Comparison of ENCODE assay signal across 12 mouse cellular contexts in genomic region chr9:32730656-32731590, GRCm38 (mm10).
DNase-seq lines count a peak whose midpoint lies in the region; ATAC-seq and TF ChIP-seq lines count a peak whose summit lies in the region.
"Had no signal": no experiment of that assay in that cellular context is flagged by ENCODE, and none has a peak within 500 bp of the region (broad histone marks: within the 10 kb centered on the region; RNA-seq: fewer than 3 reads in every experiment).

No protein-coding gene starts in this region.

- peak overlapping the region; percentile 75 for H3K27ac ChIP-seq in gastrocnemius, adult 2 months
- no peak overlapping the region for H3K27ac ChIP-seq in lung, postnatal 0 days (ENCODE audit: low read length)
- no peak overlapping the region for H3K27ac ChIP-seq in midbrain, embryonic 16.5 days (ENCODE audit: low read length)
- H3K27ac ChIP-seq: forebrain, embryonic 15.5 days had no signal

- peaks cover 4% of the 10 kb centered on the region; the same call in 1 of the 2 replicates for H3K4me1 ChIP-seq in lung, postnatal 0 days (ENCODE audit: insufficient read depth, low read depth, low read length)
- H3K4me1 ChIP-seq in midbrain, embryonic 16.5 days (ENCODE audit: control insufficient read depth, insufficient read depth, low read length), result no peaks in the 10 kb centered on the region
- H3K4me1 ChIP-seq: megakaryocyte, embryonic 14.5 days had no signal

- H3K27me3 ChIP-seq in lung, postnatal 0 days (replicated peaks; ENCODE audit: insufficient read depth, low read length), result no peaks in the 10 kb centered on the region
- no peaks in the 10 kb centered on the region for H3K27me3 ChIP-seq in midbrain, embryonic 16.5 days (ENCODE audit: control insufficient read depth, insufficient read depth, low read depth, low read length)
- H3K27me3 ChIP-seq: forebrain, embryonic 15.5 days had no signal

- H3K4me3 ChIP-seq in gastrocnemius, adult 2 months, result peak overlapping the region; percentile 1; the same call in 1 of the 2 replicates
- H3K4me3 ChIP-seq in lung, postnatal 0 days (ENCODE audit: low read depth, low read length), result no peak overlapping the region
- no peak overlapping the region for H3K4me3 ChIP-seq in midbrain, embryonic 16.5 days (ENCODE audit: low read depth, low read length)
- H3K4me3 ChIP-seq: forebrain, embryonic 15.5 days; megakaryocyte, embryonic 14.5 days had no signal

- no peak overlapping the region for H3K9ac ChIP-seq in lung, postnatal 0 days (replicated peaks; ENCODE audit: low read depth)
- H3K9ac ChIP-seq in midbrain, embryonic 16.5 days (ENCODE audit: low read depth, low read length), result no peak overlapping the region
- H3K9ac ChIP-seq: forebrain, embryonic 15.5 days had no signal

- TF ChIP-seq CTCF in gastrocnemius, adult 2 months (IDR thresholded peaks at IDR 0.05), result peak; percentile 28; the same call in 1 of the 2 replicates
- TF ChIP-seq CTCF in lung, postnatal 0 days (IDR thresholded peaks at IDR 0.05), result peak; percentile 12; the same call in 1 of the 2 replicates

- ATAC-seq in lung, postnatal 0 days, result peak; percentile 61; the same call in 1 of the 2 replicates
- ATAC-seq in midbrain, embryonic 16.5 days, result no peak
- ATAC-seq: forebrain, embryonic 15.5 days had no signal

- no peaks in the 10 kb centered on the region for H3K9me3 ChIP-seq in lung, postnatal 0 days (ENCODE audit: low read length)
- no peaks in the 10 kb centered on the region for H3K9me3 ChIP-seq in midbrain, embryonic 16.5 days (replicated peaks; ENCODE audit: control insufficient read depth, low read length, poor library complexity, severe bottlenecking)
- H3K9me3 ChIP-seq: forebrain, embryonic 15.5 days had no signal

- intact Hi-C loops in gastrocnemius, adult 2 months (cut with DNase I), result no loop called here
- intact Hi-C loops in left cerebral cortex, postnatal 25 days (cut with DNase I), result no loop called here

- no peak for TF ChIP-seq EP300 in lung, postnatal 0 days (IDR thresholded peaks at IDR 0.05)

- H3K4me2 ChIP-seq in lung, postnatal 0 days (replicated peaks; ENCODE audit: low read depth, low read length), result no peak overlapping the region; the same call in 1 of the 2 replicates
- no peak overlapping the region for H3K4me2 ChIP-seq in midbrain, embryonic 16.5 days (ENCODE audit: low read length)
- H3K4me2 ChIP-seq: forebrain, embryonic 15.5 days had no signal

- peak; percentile 70 for DNase-seq in gastrocnemius, adult 2 months
- DNase-seq in gastrocnemius, postnatal 4 days (ENCODE audit: low spot score in 2 of 2), result no peak
- peak; percentile 31 for DNase-seq in thymus, postnatal 4 days
- DNase-seq in thymus, postnatal 36 days, result no peak
- DNase-seq in lung, postnatal 0 days (ENCODE audit: low spot score), result no peak
- no peak for DNase-seq in left cerebral cortex, postnatal 25 days (ENCODE audit: low spot score in 2 of 2)
- DNase-seq in embryo, embryonic 10.5 days (ENCODE audit: low spot score), result no peak
- DNase-seq: cerebellum, adult 2 months; kidney, postnatal 14 days had no signal

- WGBS in lung, postnatal 0 days, result 71% methylated on average over 13 of the region's 13 CpGs
- WGBS in midbrain, embryonic 16.5 days, result 77% methylated on average over 13 of the region's 13 CpGs

- peaks cover 16% of the 10 kb centered on the region; the same call in 1 of the 2 replicates for H3K36me3 ChIP-seq in lung, postnatal 0 days (ENCODE audit: insufficient read depth, low read length)
- H3K36me3 ChIP-seq in midbrain, embryonic 16.5 days (ENCODE audit: control insufficient read depth, insufficient read depth, low read length), result no peaks in the 10 kb centered on the region
- H3K36me3 ChIP-seq: forebrain, embryonic 15.5 days had no signal

Comparison
In these comparisons a context has a peak if more than half of its experiments do, and no peak if none do; other contexts are left out.
1. DNase-seq: peak in gastrocnemius, adult 2 months (single experiment) and thymus, postnatal 4 days (single experiment); none in gastrocnemius, postnatal 4 days (0 of 2), thymus, postnatal 36 days (0 of 2), lung, postnatal 0 days (single experiment), left cerebral cortex, postnatal 25 days (0 of 2) and embryo, embryonic 10.5 days (single experiment).